Mouse (Mus musculus): Measurements from ENCODE around the gene Edar.

The Edar gene

GRCm38 (mm10) chr10:58651270-58652042, 24.0 kb downstream of the Edar start:
- no peak for DNase-seq (ENCODE audit: low spot score)

- DNase-seq (ENCODE audit: low spot score) = no peak
These were observed 26.7 kb downstream of the Edar start for GRCm38 (mm10) chr10:58648787-58649186.

GRCm38 (mm10) chr10:58644671-58645070, 30.8 kb downstream of the Edar start:
- no peak for DNase-seq (ENCODE audit: low spot score)

GRCm38 (mm10) chr10:58644194-58644593, 31.3 kb downstream of the Edar start:
- no peak for DNase-seq (ENCODE audit: low spot score)

GRCm38 (mm10) chr10:58643001-58643400, 32.5 kb downstream of the Edar start:
- DNase-seq (ENCODE audit: low spot score) = no peak

GRCm38 (mm10) chr10:58641631-58642030, 33.8 kb downstream of the Edar start:
- no peak for DNase-seq (ENCODE audit: low spot score)

GRCm38 (mm10) chr10:58640446-58641400, 34.7 kb downstream of the Edar start:
- no peak for DNase-seq (ENCODE audit: low spot score)

GRCm38 (mm10) chr10:58639291-58639690, 36.2 kb downstream of the Edar start:
- no peak for DNase-seq (ENCODE audit: low spot score)

GRCm38 (mm10) chr10:58636431-58637080, 38.9 kb downstream of the Edar start:
- DNase-seq (ENCODE audit: low spot score) = no peak

GRCm38 (mm10) chr10:58633507-58633906, 41.9 kb downstream of the Edar start:
- DNase-seq (ENCODE audit: low spot score) = no peak

GRCm38 (mm10) chr10:58627569-58627968, 47.9 kb downstream of the Edar start:
- no peak for DNase-seq (ENCODE audit: low spot score)

- no peak for DNase-seq (ENCODE audit: low spot score)
These were observed 50.4 kb downstream of the Edar start for GRCm38 (mm10) chr10:58624848-58625711.

GRCm38 (mm10) chr10:58619266-58619665, 56.2 kb downstream of the Edar start:
- no peak for DNase-seq (ENCODE audit: low spot score)

- no peak for DNase-seq (ENCODE audit: low spot score)
These were observed 56.8 kb downstream of the Edar start for GRCm38 (mm10) chr10:58618501-58619216.

- DNase-seq (ENCODE audit: low spot score) = no peak
These were observed 58.9 kb downstream of the Edar start for GRCm38 (mm10) chr10:58616565-58616964.

GRCm38 (mm10) chr10:58614601-58615000, 60.9 kb downstream of the Edar start:
- no peak for DNase-seq (ENCODE audit: low spot score)

- DNase-seq (ENCODE audit: low spot score) = no peak
These were observed 64.8 kb downstream of the Edar start for GRCm38 (mm10) chr10:58610484-58611261.

GRCm38 (mm10) chr10:58608858-58609257, 66.6 kb downstream of the Edar start:
- no peak for DNase-seq (ENCODE audit: low spot score)

- no peak for DNase-seq (ENCODE audit: low spot score)
These were observed 69.1 kb downstream of the Edar start for GRCm38 (mm10) chr10:58606356-58606755.

- DNase-seq (ENCODE audit: low spot score) = peak; percentile 64
These were observed 70.7 kb downstream of the Edar start for GRCm38 (mm10) chr10:58604779-58605178.

Data from ovary, postnatal 36 days (tissue).